Mouse (Mus musculus): ENCODE results near the gene Dact2.

DNA sequence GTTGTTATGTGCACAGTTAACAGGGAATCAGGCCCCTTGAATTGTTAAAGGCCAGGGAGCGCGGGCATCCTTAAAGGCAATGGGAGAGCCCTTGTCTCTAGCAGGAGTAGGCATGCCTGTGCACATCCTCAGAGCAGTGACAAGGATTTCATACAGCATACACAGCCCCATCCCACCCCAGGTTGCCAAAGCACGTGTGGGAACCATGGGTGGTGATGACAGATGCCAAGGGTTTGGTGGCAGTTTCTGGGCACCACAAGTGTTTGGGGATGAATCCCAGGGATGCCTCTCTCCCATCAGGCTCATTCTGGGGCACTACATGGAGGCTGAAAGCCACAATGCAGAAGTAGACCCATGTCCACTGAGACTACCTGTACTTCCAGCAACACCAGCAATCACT, 29.7 kb downstream of the Dact2 start:
- TF ChIP-seq CTCF (IDR thresholded peaks at IDR 0.05; ENCODE audit: borderline replicate concordance, insufficient read depth, low read depth, low read length) (no peak), POLR2A (IDR thresholded peaks at IDR 0.05; ENCODE audit: borderline replicate concordance, insufficient read depth, low read length) (no peak)

All from cerebellum, adult 2 months (tissue).